Mouse (Mus musculus) liver, adult 2 months (tissue): ENCODE results near the gene Veph1.

Experiments used
- CTCF ChIP-seq: fragments of 200-500 bp; IDR thresholded peaks from 2 replicates; pipeline ENCODE4 v1.5.1; 2011; ENCODE audit warnings: low read depth, low read length, control low read depth
- POLR2A ChIP-seq: fragments of 200-500 bp; IDR thresholded peaks from 2 replicates; pipeline ENCODE4 v1.6.1; 2011; ENCODE audit warnings: low read length, control low read depth; ENCODE audit not compliant: insufficient read depth; ENCODE audit errors: extremely low read depth

GRCm38 (mm10) chr3:66105493-66105892 lies 191.1 kb downstream of the Veph1 start:
- no peak for TF ChIP-seq CTCF
- TF ChIP-seq POLR2A: no peak
